Mouse (Mus musculus): ENCODE data around the gene Tma7. TPM values are rescaled to one million over a fixed set of nuclear protein-coding genes. Genes with fewer than 3 reads are reported as not detected.

Tma7 gene
- total RNA-seq, 2 experiments from 2014 or later, result 348 to 352 TPM

GRCm38 (mm10) chr9:109027521-109027920 is 54.9 kb downstream of the Tma7 start:
- intact Hi-C loops (cut with DNase I), result no loop called here
- DNase-seq (ENCODE audit: low spot score in 2 of 2), result no peak

Other genes with a start within 250 kb of the Tma7 start
- gene Slc26a6, start 229.3 kb downstream of the Tma7 start, total RNA-seq (2021), result 10 to 100 TPM; 18.1 to 24.3 TPM
- under 1 TPM in 1 of 2 experiments, not detected in 1; 0.59 TPM for gene Tmem89, start 168.0 kb downstream of the Tma7 start, total RNA-seq (2021)
- 100 to 1,000 TPM; 349 to 409 TPM for gene Uqcrc1, start 146.0 kb downstream of the Tma7 start, total RNA-seq (2021)
- gene Col7a1, start 129.0 kb downstream of the Tma7 start, total RNA-seq (2021), result 1 to 10 TPM; 1.4 to 5.5 TPM
- gene Ucn2, start 96.6 kb downstream of the Tma7 start, total RNA-seq (2021), result under 1 TPM in 1 of 2 experiments, not detected in 1; 0.70 TPM
- 10 to 100 TPM; 12.7 to 18.2 TPM for gene Pfkfb4, start 90.8 kb downstream of the Tma7 start, total RNA-seq (2021)
- 10 to 100 TPM; 63.9 to 74.8 TPM for gene Shisa5, start 44.0 kb downstream of the Tma7 start, total RNA-seq (2021)
- 10 to 100 TPM; 12.5 to 15.7 TPM for gene Trex1, start 22.9 kb downstream of the Tma7 start, total RNA-seq (2021)
- gene Atrip, start 8.5 kb downstream of the Tma7 start, total RNA-seq (2021), result 10 to 100 TPM; 26.6 to 34.1 TPM
- gene Ccdc51, start 94 bp downstream of the Tma7 start, total RNA-seq (2021), result 1 to 10 TPM; 7.2 to 8.1 TPM
- gene Plxnb1, start 12.8 kb upstream of the Tma7 start, total RNA-seq (2021), result 10 to 100 TPM; 60.3 to 77.9 TPM
- gene Fbxw21, start 79.5 kb upstream of the Tma7 start, total RNA-seq (2021), result not detected
- not detected for gene Fbxw13, start 113.4 kb upstream of the Tma7 start, total RNA-seq (2021)
- not detected for gene Fbxw20, start 152.2 kb upstream of the Tma7 start, total RNA-seq (2021)
- gene Fbxw14, start 205.1 kb upstream of the Tma7 start, total RNA-seq (2021), result not detected